Mouse (Mus musculus) heart, postnatal 0 days (tissue): ENCODE results near the gene Cnga1. TPM values are rescaled to one million over a fixed set of nuclear protein-coding genes. Genes with fewer than 3 reads are reported as not detected.
"Not testable (repeated sequence)": the region's sequence is repeated elsewhere in the genome, so short reads cannot be mapped to it uniquely, and the experiment has no call there.

Source experiments
- ATAC-seq: fragments of 200-750 bp; cut with Nextera tagmentation; 2 replicates; pipeline ENCODE4 v1.8.0; 2017; ENCODE audit warnings: low read depth, moderate number of reproducible peaks, moderate library complexity; ENCODE audit not compliant: insufficient read depth
- DNase-seq: peaks from one replicate; pipeline ENCODE4 v3.0.0-alpha.2; 2016; ENCODE audit warnings: low spot score
- H3K27ac ChIP-seq: fragments of 300-500 bp; sonication (generic); 2 replicates; pipeline ENCODE4 v1.5.1; 2014; ENCODE audit warnings: low read depth, mild to moderate bottlenecking
- H3K27me3 ChIP-seq: fragments of 300-500 bp; sonication (generic); 2 replicates; pipeline ENCODE4 v1.6.1; 2014; ENCODE audit warnings: low read length, mixed read lengths; ENCODE audit not compliant: control insufficient read depth, insufficient read depth
- H3K36me3 ChIP-seq: fragments of 300-500 bp; sonication (generic); replicated peaks from 2 replicates; pipeline ENCODE4 v1.6.1; 2014; ENCODE audit warnings: low read length, mixed read lengths; ENCODE audit not compliant: control insufficient read depth, insufficient read depth
- H3K4me1 ChIP-seq: fragments of 300-500 bp; sonication (generic); 2 replicates; pipeline ENCODE4 v1.6.1; 2014; ENCODE audit warnings: antibody characterized with exemption; ENCODE audit not compliant: control insufficient read depth, insufficient read depth
- H3K4me2 ChIP-seq: fragments of 300-500 bp; sonication (generic); 2 replicates; pipeline ENCODE4 v1.6.1; 2014; ENCODE audit warnings: low read depth, mild to moderate bottlenecking, low read length, moderate library complexity
- H3K4me3 ChIP-seq: fragments of 300-500 bp; sonication (generic); 2 replicates; pipeline ENCODE4 v1.5.1; 2014; ENCODE audit warnings: low read depth, low read length
- H3K9ac ChIP-seq: fragments of 300-500 bp; sonication (generic); replicated peaks from 2 replicates; pipeline ENCODE4 v1.6.1; 2014; ENCODE audit warnings: low read depth, low read length, mixed read lengths
- H3K9me3 ChIP-seq: fragments of 300-500 bp; sonication (generic); replicated peaks from 2 replicates; pipeline ENCODE4 v1.6.1; 2016; ENCODE audit warnings: low read length; ENCODE audit not compliant: control insufficient read depth
- CTCF ChIP-seq: IDR thresholded peaks from 2 replicates; pipeline ENCODE4 v1.5.1; 2016; ENCODE audit warnings: antibody characterized with exemption, control low read depth, low read depth
- EP300 ChIP-seq: IDR thresholded peaks from 2 replicates; pipeline ENCODE4 v1.6.1; 2016; ENCODE audit warnings: antibody characterized with exemption, low read depth
- WGBS: fragments of 180-500 bp; shearing (Covaris S2); extraction: QIAGEN DNeasy Blood & Tissue Kit; methylation state at CpG from one replicate; pipeline ENCODE4 v1.1.7; 2014; 5-methylcytosine and 5-hydroxymethylcytosine counted together
- polyA plus RNA-seq: library from polyadenylated mRNA; unstranded; fragments of >200 nt; fragmentation: Nextera tagmentation; extraction: Ambion mirVana; gene quantifications from 2 replicates; pipeline ENCODE4 v1.2.1, GENCODE M21; 2015
- total RNA-seq: library from RNA; depleted of rRNA; stranded (reverse); fragments of >200 nt; gene quantifications from 2 replicates; pipeline ENCODE4 v1.2.3, GENCODE M21; 2014; ENCODE audit warnings: low replicate concordance

Cnga1 gene
- total and polyA plus RNA-seq, 2 experiments from 2014 or later: not detected

- H3K4me2 ChIP-seq: no peak overlapping the region
- no peak for TF ChIP-seq EP300
- TF ChIP-seq CTCF: peak; percentile 69
- DNase-seq: peak; percentile 20
- H3K36me3 ChIP-seq: no peaks in the 10 kb centered on the region
- H3K27me3 ChIP-seq: no peaks in the 10 kb centered on the region
- no peaks in the 10 kb centered on the region for H3K9me3 ChIP-seq
- no peaks in the 10 kb centered on the region for H3K4me1 ChIP-seq
- no peak overlapping the region for H3K27ac ChIP-seq
- no peak overlapping the region for H3K9ac ChIP-seq
- ATAC-seq: peak; percentile 79
- no peak overlapping the region for H3K4me3 ChIP-seq
- WGBS: 7% methylated on average over 5 of the region's 5 CpGs
Measured at GRCm38 (mm10) chr5:72601006-72601405, 43.1 kb downstream of the Cnga1 start.

DNA sequence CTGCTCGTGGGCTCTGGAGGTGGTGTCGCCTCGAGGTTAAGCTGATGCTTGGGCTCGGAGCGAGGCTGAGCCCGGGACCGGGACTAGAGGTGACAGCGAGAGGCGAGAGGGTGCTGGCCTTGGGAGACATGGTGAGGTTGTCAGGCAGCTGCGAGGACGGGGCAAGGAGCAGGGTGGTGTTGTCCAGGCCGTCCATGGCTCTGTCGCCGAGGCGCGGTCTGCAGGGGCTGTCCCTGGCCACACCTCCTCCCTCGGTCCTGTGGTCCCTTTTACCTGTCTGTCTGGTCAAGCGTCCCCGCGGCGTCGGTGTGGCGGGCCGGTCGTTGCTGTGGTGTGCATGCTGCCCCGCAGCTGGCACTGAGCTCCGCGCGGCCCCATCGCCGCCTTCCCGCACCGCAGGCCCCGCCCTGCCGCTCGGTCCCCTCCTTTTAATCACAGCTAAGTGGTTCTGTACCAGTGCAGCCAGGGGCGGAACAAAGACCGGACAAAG lies 56.8 kb downstream of the Cnga1 start, which contains the start of gene Gm5868:
Gene Gm5868, minus strand, starts transcription at position 360 of the 490 bp plus-strand sequence.
- H3K4me3 ChIP-seq: peak within 1 kb of the TSS; percentile 43
- H3K27ac ChIP-seq: no peak within 1 kb of the TSS
- peak within 1 kb of the TSS; percentile 59 for H3K4me2 ChIP-seq
- peaks cover 25% of the 10 kb centered on the region for H3K27me3 ChIP-seq
- TF ChIP-seq CTCF: no peak
- TF ChIP-seq EP300: no peak
- peaks cover 6% of the 10 kb centered on the region for H3K4me1 ChIP-seq
- no peak within 1 kb of the TSS for H3K9ac ChIP-seq
- WGBS: 2% methylated on average over 35 of the region's 38 CpGs
- H3K36me3 ChIP-seq: no peaks in the 10 kb centered on the region
- no peaks in the 10 kb centered on the region for H3K9me3 ChIP-seq
- no peak for ATAC-seq
- no peak for DNase-seq

DNA sequence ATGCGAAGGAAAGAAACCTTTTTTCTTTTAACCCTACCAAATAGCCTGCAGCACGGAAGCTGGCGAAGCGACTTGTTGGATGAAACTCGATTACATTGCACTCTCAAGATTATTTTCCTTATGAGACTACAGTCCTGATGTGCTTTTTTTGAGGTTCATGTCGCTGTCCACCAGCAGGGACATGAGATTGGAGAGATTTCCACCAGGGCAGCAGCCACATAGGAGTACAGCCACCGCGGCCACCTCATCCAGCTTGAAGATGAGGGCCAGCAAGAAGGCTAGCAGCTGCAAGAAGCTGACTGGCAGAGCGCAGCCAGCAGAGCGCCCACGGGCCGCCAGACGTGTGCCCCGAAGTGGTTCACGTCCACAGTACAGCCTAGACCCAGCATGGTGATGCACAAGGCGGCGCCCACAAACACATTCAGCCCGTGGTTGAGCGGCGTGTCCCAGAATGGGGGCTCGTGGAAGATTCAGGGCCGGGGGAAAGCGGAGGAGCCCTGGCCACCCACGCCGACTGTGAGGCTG lies 57.3 kb downstream of the Cnga1 start:
- not testable (repeated sequence) for H3K4me1 ChIP-seq, H3K9me3 ChIP-seq, H3K36me3 ChIP-seq, DNase-seq, H3K9ac ChIP-seq, H3K27ac ChIP-seq, ATAC-seq
- H3K27me3 ChIP-seq: peaks cover 25% of the 10 kb centered on the region
- peak overlapping the region; percentile 59 for H3K4me2 ChIP-seq
- 39% methylated on average over 25 of the region's 25 CpGs for WGBS
- peak overlapping the region; percentile 43 for H3K4me3 ChIP-seq

GRCm38 (mm10) chr5:72586122-72586521 lies 58.0 kb downstream of the Cnga1 start:
- not testable (repeated sequence) for H3K27ac ChIP-seq, H3K9me3 ChIP-seq, H3K4me3 ChIP-seq, H3K4me1 ChIP-seq, H3K9ac ChIP-seq, DNase-seq, H3K36me3 ChIP-seq, H3K4me2 ChIP-seq, ATAC-seq
- peaks cover 31% of the 10 kb centered on the region for H3K27me3 ChIP-seq
- TF ChIP-seq CTCF: peak; percentile 20; the same call in 1 of the 2 replicates
- 53% methylated on average over 7 of the region's 7 CpGs for WGBS

- H3K4me3 ChIP-seq: peak within 1 kb of the TSS; percentile 49
- not testable (repeated sequence) for H3K4me1 ChIP-seq, H3K27ac ChIP-seq, H3K9ac ChIP-seq, H3K9me3 ChIP-seq, ATAC-seq, DNase-seq, H3K36me3 ChIP-seq
- peak within 1 kb of the TSS; percentile 63 for H3K4me2 ChIP-seq
- peaks cover 33% of the 10 kb centered on the region for H3K27me3 ChIP-seq
- WGBS: 26% methylated on average over 11 of the region's 21 CpGs
Measured at GRCm38 (mm10) chr5:72580970-72581332, 63.1 kb downstream of the Cnga1 start, which contains the start of gene Zar1. Gene Zar1 (minus strand): TSS chr5:72581254.

GRCm38 (mm10) chr5:72580088-72580969 lies 63.7 kb downstream of the Cnga1 start:
- H3K9me3 ChIP-seq, H3K9ac ChIP-seq, DNase-seq, H3K4me1 ChIP-seq, H3K36me3 ChIP-seq, H3K27ac ChIP-seq: not testable (repeated sequence)
- 0 out of 2 replicates have a peak, but pooled peaks have one; percentile 30 for ATAC-seq
- Histone ChIP-seq H3K27me3 (peaks cover 31% of the 10 kb centered on the region), H3K4me3 (peak overlapping the region; percentile 49), H3K4me2 (peak overlapping the region; percentile 63)
- WGBS: 9% methylated on average over 39 of the region's 73 CpGs

DNA sequence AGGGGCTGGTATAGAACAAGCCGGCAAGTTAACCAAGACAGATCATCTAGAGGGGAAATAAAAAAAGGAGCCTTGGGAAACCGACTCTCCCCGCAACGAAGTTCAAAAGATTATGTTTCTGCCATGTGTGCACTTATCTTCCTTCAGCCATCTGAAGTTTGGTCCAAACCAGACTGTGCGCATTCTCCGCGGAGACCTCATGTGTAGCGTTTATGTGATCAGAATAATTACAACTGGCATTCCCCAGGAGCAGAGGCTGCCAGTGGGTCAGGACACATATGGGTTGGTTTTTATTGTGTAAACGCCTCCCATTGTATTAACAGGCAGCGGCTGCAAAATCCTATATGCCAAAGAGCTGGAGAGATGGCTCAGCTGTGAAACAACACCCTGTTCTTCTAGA lies 64.5 kb downstream of the Cnga1 start:
- H3K27me3 ChIP-seq: peaks cover 31% of the 10 kb centered on the region
- not testable (repeated sequence) for DNase-seq, H3K4me1 ChIP-seq, H3K27ac ChIP-seq, ATAC-seq, H3K4me3 ChIP-seq, H3K4me2 ChIP-seq, H3K9me3 ChIP-seq, H3K36me3 ChIP-seq, H3K9ac ChIP-seq
- 72% methylated on average over 10 of the region's 10 CpGs for WGBS
